Mouse (Mus musculus) ES-Bruce4 (cell line): ENCODE results near the gene Hist2h4. TPM values are rescaled to one million over a fixed set of nuclear protein-coding genes. Genes with fewer than 3 reads are reported as not detected.
A peak's percentile ranks its signal among the peaks of the same experiment; 100 is the strongest.
"Not testable (repeated sequence)": the region's sequence is repeated elsewhere in the genome, so short reads cannot be mapped to it uniquely, and the experiment has no call there.

ENCODE experiments used
- H3K27ac ChIP-seq: 2 replicates; pipeline ENCODE4 v1.5.1; 2012; ENCODE audit warnings: low read length, inconsistent platforms; ENCODE audit not compliant: insufficient read depth
- H3K27me3 ChIP-seq: 2 replicates; pipeline ENCODE4 v1.6.1; 2012; ENCODE audit warnings: mild to moderate bottlenecking, low read length, inconsistent platforms; ENCODE audit not compliant: control insufficient read depth, poor library complexity, insufficient read depth, severe bottlenecking
- H3K36me3 ChIP-seq: 2 replicates; pipeline ENCODE4 v1.6.1; 2012; ENCODE audit warnings: inconsistent platforms, mild to moderate bottlenecking, low read length, moderate library complexity; ENCODE audit not compliant: control insufficient read depth, poor library complexity, insufficient read depth, severe bottlenecking
- H3K4me1 ChIP-seq: one replicate; pipeline ENCODE4 v1.8.1; 2011; ENCODE audit warnings: low read length; ENCODE audit not compliant: control insufficient read depth, insufficient read depth
- H3K4me3 ChIP-seq: 2 replicates; pipeline ENCODE4 v1.5.1; 2011; ENCODE audit warnings: low read depth, mild to moderate bottlenecking, low read length
- H3K9ac ChIP-seq: 2 replicates; pipeline ENCODE4 v1.6.1; 2012; ENCODE audit warnings: low read depth, mild to moderate bottlenecking, inconsistent platforms; ENCODE audit not compliant: poor library complexity, severe bottlenecking
- H3K9me3 ChIP-seq: replicated peaks from 2 replicates; pipeline ENCODE4 v1.6.1; 2012; ENCODE audit warnings: mild to moderate bottlenecking, low read length, inconsistent platforms; ENCODE audit not compliant: control insufficient read depth, poor library complexity, insufficient read depth, severe bottlenecking
- CTCF ChIP-seq: IDR thresholded peaks from one replicate; pipeline ENCODE4 v1.8.1; 2011; ENCODE audit warnings: low read depth, low read length
- EP300 ChIP-seq: IDR thresholded peaks from 2 replicates; pipeline ENCODE4 v1.6.1; 2011; ENCODE audit warnings: low read depth, low read length; ENCODE audit not compliant: insufficient read depth
- POLR2A ChIP-seq: IDR thresholded peaks from one replicate; pipeline ENCODE4 v1.8.1; 2011; ENCODE audit warnings: low read length; ENCODE audit not compliant: insufficient read depth
- polyA plus RNA-seq: library from polyadenylated mRNA; stranded (reverse); fragments of >200 nt; gene quantifications from 2 replicates; pipeline ENCODE4 v1.2.4, GENCODE M21; 2011; ENCODE audit warnings: low read depth; ENCODE audit not compliant: missing spikeins, insufficient read depth, insufficient read length

The Hist2h4 gene
- polyA plus RNA-seq, 1 experiment: 3.6 TPM

- Histone ChIP-seq H3K9ac (peak overlapping the region; percentile 99; the same call in 1 of the 2 replicates), H3K27ac (no peak overlapping the region), H3K9me3 (no peaks in the 10 kb centered on the region), H3K36me3 (peaks cover 7% of the 10 kb centered on the region; the same call in 1 of the 2 replicates), H3K4me1 (no peaks in the 10 kb centered on the region), H3K4me3 (no peak overlapping the region), H3K27me3 (no peaks in the 10 kb centered on the region)
- TF ChIP-seq CTCF: no peak
- no peak for TF ChIP-seq EP300
- TF ChIP-seq POLR2A: no peak
These were observed 14.1 kb downstream of the Hist2h4 start for GRCm38 (mm10) chr3:96249034-96249345.

DNA sequence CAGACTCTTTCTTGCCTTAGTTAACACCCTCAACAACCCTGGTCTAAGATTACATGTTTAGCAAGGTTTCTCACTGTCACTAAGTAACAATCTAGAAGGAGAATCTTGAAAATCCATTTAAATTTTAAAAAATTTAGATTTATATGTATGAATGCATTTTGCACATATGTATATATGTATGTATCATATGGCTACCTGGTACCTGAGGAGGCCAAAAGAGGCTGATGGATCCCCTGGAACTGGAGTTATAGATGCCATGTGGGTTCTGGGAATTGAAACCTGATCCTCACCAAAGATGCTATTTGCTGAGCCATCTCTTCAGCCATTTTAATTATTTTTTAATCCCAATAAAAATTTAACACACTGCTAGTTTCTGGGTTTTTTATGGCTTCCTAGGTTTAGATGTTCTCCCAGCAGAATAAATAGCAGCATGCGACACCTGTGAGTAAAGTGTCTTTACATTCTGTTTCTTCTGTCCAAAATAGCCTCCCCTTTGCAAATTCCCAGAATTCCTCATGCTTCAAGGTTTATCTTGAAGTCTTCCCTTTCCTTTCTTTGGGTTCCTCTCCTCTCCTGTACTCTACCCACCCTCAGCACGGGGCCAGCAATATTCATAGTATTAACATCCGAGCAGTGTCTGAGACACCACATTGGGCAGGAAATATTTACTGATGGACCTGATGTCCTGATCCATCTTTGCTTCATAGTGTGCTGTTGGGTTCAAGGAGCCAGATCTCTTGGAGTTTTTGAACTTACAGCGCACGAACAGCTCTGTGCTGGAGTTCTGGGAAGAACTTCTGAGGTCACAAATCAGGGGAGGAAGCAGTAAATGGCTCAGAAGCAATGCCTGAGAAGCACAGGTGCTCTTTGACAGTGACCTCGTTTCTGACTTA is 14.7 kb downstream of the Hist2h4 start:
- peak overlapping the region; percentile 99 for H3K9ac ChIP-seq
- H3K27me3 ChIP-seq: no peaks in the 10 kb centered on the region
- peak overlapping the region; percentile 54 for H3K4me3 ChIP-seq
- H3K9me3 ChIP-seq: no peaks in the 10 kb centered on the region
- no peaks in the 10 kb centered on the region for H3K4me1 ChIP-seq
- peaks cover 7% of the 10 kb centered on the region; the same call in 1 of the 2 replicates for H3K36me3 ChIP-seq
- no peak for TF ChIP-seq CTCF
- TF ChIP-seq POLR2A: no peak
- no peak for TF ChIP-seq EP300
- peak overlapping the region; percentile 69 for H3K27ac ChIP-seq

DNA sequence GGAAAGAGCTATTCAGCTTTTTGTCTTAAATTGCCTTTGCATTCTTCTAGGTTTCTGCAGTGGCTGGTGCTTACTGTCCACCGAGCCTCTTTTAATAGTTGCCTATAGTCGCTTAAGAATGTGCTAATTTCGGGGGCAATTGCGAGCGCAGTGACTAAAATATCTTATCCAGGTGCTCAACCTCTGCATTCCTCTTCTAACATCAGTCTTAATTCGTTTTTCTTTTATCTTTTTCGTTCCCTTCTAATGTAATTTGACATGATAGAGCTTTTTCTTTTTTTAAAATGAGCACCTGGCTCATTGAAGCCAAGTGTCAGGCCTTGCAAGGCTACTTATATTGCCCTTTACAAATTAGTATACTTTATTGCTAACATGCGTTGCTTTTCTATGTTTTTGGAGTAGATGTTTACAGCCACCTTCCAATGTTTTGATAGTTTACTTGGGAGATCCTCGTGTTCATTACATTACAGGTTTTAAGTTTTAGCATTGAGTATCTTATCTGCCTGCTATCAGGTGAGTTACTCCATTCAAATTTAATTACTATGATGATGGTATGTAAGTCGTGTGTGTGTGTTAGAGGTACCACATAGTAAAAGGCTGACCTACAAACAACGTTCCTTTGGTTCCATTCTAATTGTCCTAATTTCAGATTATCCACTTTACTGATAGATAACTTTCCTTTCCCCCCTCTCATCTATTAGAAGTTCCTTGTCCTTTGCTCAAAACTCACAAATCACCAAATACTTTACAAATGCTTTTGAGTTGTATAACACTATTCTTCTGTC is 15.6 kb downstream of the Hist2h4 start:
- H3K4me1 ChIP-seq: no peaks in the 10 kb centered on the region
- no peaks in the 10 kb centered on the region for H3K27me3 ChIP-seq
- H3K36me3 ChIP-seq: peaks cover 7% of the 10 kb centered on the region; the same call in 1 of the 2 replicates
- H3K4me3 ChIP-seq: peak overlapping the region; percentile 87
- peak overlapping the region; percentile 88 for H3K27ac ChIP-seq
- peak; percentile 25 for TF ChIP-seq POLR2A
- TF ChIP-seq EP300: no peak
- H3K9me3 ChIP-seq: no peaks in the 10 kb centered on the region
- peak overlapping the region; percentile 99 for H3K9ac ChIP-seq

- Histone ChIP-seq H3K9ac (peak within 1 kb of the TSS; percentile 99), H3K4me3 (peak within 1 kb of the TSS; percentile 87), H3K27ac (peak within 1 kb of the TSS; percentile 88)
- H3K4me1 ChIP-seq, H3K9me3 ChIP-seq, H3K36me3 ChIP-seq, H3K27me3 ChIP-seq: not testable (repeated sequence)
These were observed 16.7 kb downstream of the Hist2h4 start, which contains the start of gene Hist2h3c1 for GRCm38 (mm10) chr3:96246427-96246856. Gene Hist2h3c1 (plus strand): TSS chr3:96246685.

GRCm38 (mm10) chr3:96246018-96246417 is 17.1 kb downstream of the Hist2h4 start:
- peak overlapping the region; percentile 77 for H3K4me3 ChIP-seq
- not testable (repeated sequence) for H3K9me3 ChIP-seq, H3K36me3 ChIP-seq, H3K27me3 ChIP-seq, H3K4me1 ChIP-seq
- H3K27ac ChIP-seq: peak overlapping the region; percentile 85
- peak overlapping the region; percentile 66; the same call in 1 of the 2 replicates for H3K9ac ChIP-seq

DNA sequence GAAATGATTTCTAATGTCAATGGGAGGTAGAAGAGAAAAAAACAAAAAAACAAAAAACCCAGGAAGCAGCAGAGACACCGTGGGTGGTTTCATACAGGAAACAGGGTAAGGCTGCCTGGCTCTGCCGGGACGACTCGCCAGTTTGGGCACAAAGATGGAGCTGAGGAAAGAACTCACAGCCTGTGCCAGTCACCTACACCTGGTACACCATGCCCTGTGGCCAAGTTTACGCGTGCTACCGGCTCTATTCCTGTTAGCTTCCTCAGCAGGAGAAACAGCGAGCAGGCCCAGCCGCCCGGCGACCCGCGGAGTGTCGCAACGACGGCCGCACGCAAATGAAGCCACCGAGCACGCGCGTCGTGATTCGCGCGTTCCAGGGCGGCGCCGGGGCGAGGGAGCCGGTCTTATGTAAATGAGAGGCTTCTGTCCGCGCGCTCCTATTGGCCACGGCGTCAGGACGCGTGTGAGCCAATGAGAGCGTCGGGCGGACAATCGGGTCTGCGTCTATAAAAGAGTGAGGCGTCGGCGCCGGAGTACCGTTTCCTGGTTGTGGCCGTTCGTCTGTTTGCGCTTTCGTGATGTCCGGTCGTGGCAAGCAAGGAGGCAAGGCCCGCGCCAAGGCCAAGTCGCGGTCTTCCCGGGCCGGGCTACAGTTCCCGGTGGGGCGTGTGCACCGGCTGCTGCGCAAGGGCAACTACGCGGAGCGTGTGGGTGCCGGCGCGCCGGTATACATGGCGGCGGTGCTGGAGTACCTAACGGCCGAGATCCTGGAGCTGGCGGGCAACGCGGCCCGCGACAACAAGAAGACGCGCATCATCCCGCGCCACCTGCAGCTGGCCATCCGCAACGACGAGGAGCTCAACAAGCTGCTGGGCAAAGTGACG is 17.9 kb downstream of the Hist2h4 start, which contains the start of gene Hist2h2aa1:
Gene Hist2h2aa1 (plus strand): TSS at position 495 of the 884 bp plus-strand sequence.
- Histone ChIP-seq H3K9ac (peak within 1 kb of the TSS; percentile 70), H3K27ac (peak within 1 kb of the TSS; percentile 92), H3K4me3 (peak within 1 kb of the TSS; percentile 99)
- H3K27me3 ChIP-seq, H3K4me1 ChIP-seq, H3K9me3 ChIP-seq, H3K36me3 ChIP-seq: not testable (repeated sequence)
